27 mouse cellular contexts compared by ENCODE assay signal in genomic region chr9:114557086-114557485, GRCm38 (mm10). TPM values are rescaled to one million over a fixed set of nuclear protein-coding genes. Genes with fewer than 3 reads are reported as not detected.
A peak's percentile ranks its signal among the peaks of the same experiment; 100 is the strongest.
DNase-seq lines count a peak whose midpoint lies in the region; ATAC-seq and TF ChIP-seq lines count a peak whose summit lies in the region.
"Had no signal": no experiment of that assay in that cellular context is flagged by ENCODE, and none has a peak within 500 bp of the region (broad histone marks: within the 10 kb centered on the region; RNA-seq: fewer than 3 reads in every experiment).

No protein-coding gene starts in this region.

- peak overlapping the region; percentile 5; the same call in 1 of the 2 replicates for H3K4me2 ChIP-seq in limb, embryonic 11.5 days (ENCODE audit: low read depth, severe bottlenecking)
- H3K4me2 ChIP-seq in liver, postnatal 0 days (ENCODE audit: low read depth, low read length), result peak overlapping the region; percentile 58; the same call in 1 of the 2 replicates
- H3K4me2 ChIP-seq in midbrain, embryonic 16.5 days (ENCODE audit: low read length), result no peak overlapping the region
- H3K4me2 ChIP-seq in forebrain, embryonic 11.5 days (ENCODE audit: low read depth, low read length, severe bottlenecking), result no peak overlapping the region
- H3K4me2 ChIP-seq: embryonic facial prominence, embryonic 13.5 days; kidney, embryonic 15.5 days; lung, embryonic 15.5 days; neural tube, embryonic 12.5 days had no signal

- no peaks in the 10 kb centered on the region for H3K9me3 ChIP-seq in ES-Bruce4 (replicated peaks; ENCODE audit: control insufficient read depth, insufficient read depth, low read length, poor library complexity, severe bottlenecking)
- H3K9me3 ChIP-seq in limb, embryonic 11.5 days (ENCODE audit: control insufficient read depth, low read length), result no peaks in the 10 kb centered on the region
- H3K9me3 ChIP-seq in liver, postnatal 0 days (ENCODE audit: low read length), result no peaks in the 10 kb centered on the region
- H3K9me3 ChIP-seq in midbrain, embryonic 16.5 days (replicated peaks; ENCODE audit: control insufficient read depth, low read length, poor library complexity, severe bottlenecking), result no peaks in the 10 kb centered on the region
- no peaks in the 10 kb centered on the region for H3K9me3 ChIP-seq in forebrain, embryonic 11.5 days (ENCODE audit: control insufficient read depth, low read length)
- H3K9me3 ChIP-seq: embryonic facial prominence, embryonic 13.5 days; kidney, embryonic 15.5 days; lung, embryonic 15.5 days; midbrain, embryonic 10.5 days; neural tube, embryonic 12.5 days had no signal

- H3K27ac ChIP-seq in ES-Bruce4 (ENCODE audit: insufficient read depth, low read length), result peak overlapping the region; percentile 95
- no peak overlapping the region for H3K27ac ChIP-seq in limb, embryonic 11.5 days (replicated peaks; ENCODE audit: low read depth, low read length)
- 0 out of 2 replicates have a peak overlapping the region, but pooled peaks have one; percentile 34 for H3K27ac ChIP-seq in liver, postnatal 0 days (ENCODE audit: low read depth)
- H3K27ac ChIP-seq in midbrain, embryonic 16.5 days (ENCODE audit: low read length), result no peak overlapping the region
- H3K27ac ChIP-seq in forebrain, embryonic 11.5 days (ENCODE audit: low read depth, low read length), result no peak overlapping the region
- H3K27ac ChIP-seq: embryonic facial prominence, embryonic 13.5 days; gastrocnemius, adult 2 months; kidney, embryonic 15.5 days; macrophage; neural tube, embryonic 12.5 days had no signal

- no peak for TF ChIP-seq POLR2A in ES-Bruce4 (IDR thresholded peaks at IDR 0.05; ENCODE audit: insufficient read depth, low read length)

- no peak for ATAC-seq in limb, embryonic 11.5 days (ENCODE audit: insufficient number of reproducible peaks, low FRiP score, low TSS enrichment, low read depth)
- ATAC-seq in liver, postnatal 0 days, result no peak
- no peak for ATAC-seq in midbrain, embryonic 16.5 days
- ATAC-seq in forebrain, embryonic 11.5 days (replicated peaks; ENCODE audit: low FRiP score), result no peak
- ATAC-seq: forebrain, postnatal 0 days; hindbrain, embryonic 16.5 days; Patski had no signal

- H3K9ac ChIP-seq in ES-Bruce4 (ENCODE audit: low read depth, poor library complexity, severe bottlenecking), result peak overlapping the region; percentile 6
- no peak overlapping the region for H3K9ac ChIP-seq in limb, embryonic 11.5 days (ENCODE audit: low read length)
- no peak overlapping the region for H3K9ac ChIP-seq in liver, postnatal 0 days (replicated peaks)
- no peak overlapping the region for H3K9ac ChIP-seq in midbrain, embryonic 16.5 days (ENCODE audit: low read depth, low read length)
- no peak overlapping the region for H3K9ac ChIP-seq in forebrain, embryonic 11.5 days (ENCODE audit: low read length)
- H3K9ac ChIP-seq: embryonic facial prominence, embryonic 13.5 days; forebrain, postnatal 0 days; kidney, embryonic 15.5 days; lung, embryonic 15.5 days; neural tube, embryonic 12.5 days had no signal

- peak overlapping the region; percentile 73 for H3K4me3 ChIP-seq in ES-Bruce4 (ENCODE audit: low read depth, low read length)
- no peak overlapping the region for H3K4me3 ChIP-seq in limb, embryonic 11.5 days (ENCODE audit: low read depth, low read length)
- H3K4me3 ChIP-seq in liver, postnatal 0 days (ENCODE audit: low read depth, low read length), result no peak overlapping the region
- no peak overlapping the region for H3K4me3 ChIP-seq in midbrain, embryonic 16.5 days (ENCODE audit: low read depth, low read length)
- H3K4me3 ChIP-seq in forebrain, embryonic 11.5 days (ENCODE audit: low read depth, low read length), result no peak overlapping the region
- H3K4me3 ChIP-seq: embryonic facial prominence, embryonic 13.5 days; gastrocnemius, adult 2 months; kidney, embryonic 15.5 days; lung, embryonic 15.5 days; neural tube, embryonic 12.5 days had no signal

- peaks cover 6% of the 10 kb centered on the region for H3K4me1 ChIP-seq in ES-Bruce4 (ENCODE audit: control insufficient read depth, insufficient read depth, low read length)
- H3K4me1 ChIP-seq in limb, embryonic 11.5 days (ENCODE audit: control insufficient read depth, insufficient read depth, low read length), result peaks cover 31% of the 10 kb centered on the region
- 0 out of 2 replicates have a peak, but pooled peaks cover 7% of the 10 kb centered on the region for H3K4me1 ChIP-seq in liver, postnatal 0 days (ENCODE audit: insufficient read depth)
- H3K4me1 ChIP-seq in midbrain, embryonic 16.5 days (ENCODE audit: control insufficient read depth, insufficient read depth, low read length), result peaks cover 8% of the 10 kb centered on the region
- peaks cover 12% of the 10 kb centered on the region for H3K4me1 ChIP-seq in forebrain, embryonic 11.5 days (replicated peaks; ENCODE audit: control insufficient read depth, insufficient read depth, low read length)

- TF ChIP-seq CTCF in ES-Bruce4 (IDR thresholded peaks at IDR 0.05; ENCODE audit: low read depth, low read length), result no peak
- TF ChIP-seq CTCF in liver, postnatal 0 days (IDR thresholded peaks at IDR 0.05; ENCODE audit: low read depth), result no peak

- H3K27me3 ChIP-seq in ES-Bruce4 (ENCODE audit: control insufficient read depth, insufficient read depth, low read length, poor library complexity, severe bottlenecking), result no peaks in the 10 kb centered on the region
- H3K27me3 ChIP-seq in limb, embryonic 11.5 days (ENCODE audit: control insufficient read depth, insufficient read depth, low read length), result no peaks in the 10 kb centered on the region
- peaks cover 26% of the 10 kb centered on the region for H3K27me3 ChIP-seq in liver, postnatal 0 days (ENCODE audit: insufficient read depth, low read length)
- peaks cover 25% of the 10 kb centered on the region for H3K27me3 ChIP-seq in midbrain, embryonic 16.5 days (ENCODE audit: control insufficient read depth, insufficient read depth, low read depth, low read length)
- H3K27me3 ChIP-seq in forebrain, embryonic 11.5 days (ENCODE audit: control insufficient read depth, insufficient read depth, low read length), result peaks cover 2% of the 10 kb centered on the region
- H3K27me3 ChIP-seq: Patski had no signal

- peak; percentile 84 for DNase-seq in ZHBTc4 (ENCODE audit: low read depth, low spot score)
- DNase-seq in limb, embryonic 11.5 days (ENCODE audit: low spot score), result no peak
- DNase-seq in liver, postnatal 0 days, result no peak
- DNase-seq in kidney, adult 9 months, result no peak
- no peak for DNase-seq in kidney, adult 11 months
- no peak for DNase-seq in forebrain, embryonic 11.5 days (ENCODE audit: low spot score)
- DNase-seq: adrenal gland, postnatal 14 days; B cell, adult 2 months; cerebellum, postnatal 10 days; forebrain, postnatal 0 days; gastrocnemius, adult 2 months; heart, postnatal 4 days; kidney, postnatal 4 days; spleen, adult 18-20 months had no signal

- H3K36me3 ChIP-seq in ES-Bruce4 (ENCODE audit: control insufficient read depth, insufficient read depth, low read length, poor library complexity, severe bottlenecking), result peaks cover 37% of the 10 kb centered on the region
- no peaks in the 10 kb centered on the region for H3K36me3 ChIP-seq in limb, embryonic 11.5 days (ENCODE audit: control insufficient read depth, insufficient read depth, low read length)
- H3K36me3 ChIP-seq in liver, postnatal 0 days (replicated peaks; ENCODE audit: insufficient read depth, low read length), result no peaks in the 10 kb centered on the region
- H3K36me3 ChIP-seq in midbrain, embryonic 16.5 days (ENCODE audit: control insufficient read depth, insufficient read depth, low read length), result no peaks in the 10 kb centered on the region
- H3K36me3 ChIP-seq in forebrain, embryonic 11.5 days (ENCODE audit: control insufficient read depth, insufficient read depth, low read length), result no peaks in the 10 kb centered on the region
- H3K36me3 ChIP-seq: embryonic facial prominence, embryonic 13.5 days; kidney, embryonic 15.5 days; lung, embryonic 15.5 days; neural tube, embryonic 12.5 days had no signal

- TF ChIP-seq EP300 in ES-Bruce4 (IDR thresholded peaks at IDR 0.05; ENCODE audit: insufficient read depth, low read depth, low read length), result 0 out of 2 replicates have a peak, but pooled peaks have one; percentile 42
- TF ChIP-seq EP300 in liver, postnatal 0 days (IDR thresholded peaks at IDR 0.05; ENCODE audit: low read depth), result no peak

- WGBS in limb, embryonic 11.5 days, result 9% methylated on average over 7 of the region's 7 CpGs
- 29% methylated on average over 7 of the region's 7 CpGs for WGBS in liver, postnatal 0 days (ENCODE audit: insufficient replicate concordance)
- WGBS in midbrain, embryonic 16.5 days, result 23% methylated on average over 7 of the region's 7 CpGs
- 18% methylated on average over 7 of the region's 7 CpGs for WGBS in forebrain, embryonic 11.5 days

RNA-seq across cellular contexts. Expression of gene Trim71, which starts 7.1 kb away (rescaled TPM):
- polyA plus RNA-seq in ES-Bruce4 (2011; ENCODE audit: insufficient read depth, insufficient read length, low read depth, missing spikeins), result 120 and 122 TPM in 2 replicates
- polyA plus RNA-seq in limb, embryonic 11.5 days (2014; fragmentation: Nextera tagmentation; extraction: Ambion mirVana), result 3.7 and 4.0 TPM in 2 replicates
- 0.05 and 0.06 TPM in 2 replicates for polyA plus RNA-seq in liver, postnatal 0 days (2015; fragmentation: Nextera tagmentation; extraction: Ambion mirVana)
- 0.15 and 0.17 TPM in 2 replicates for polyA plus RNA-seq in midbrain, embryonic 16.5 days (2015; fragmentation: Nextera tagmentation; extraction: Ambion mirVana)
- polyA plus RNA-seq in forebrain, embryonic 11.5 days (2014; fragmentation: Nextera tagmentation; extraction: Ambion mirVana), result 1.5 and 1.6 TPM in 2 replicates
- polyA plus RNA-seq: heart, embryonic 14.5 days; macrophage; Patski had no signal

RNA-seq across cellular contexts. Expression of gene C130032M10Rik, which starts 41.6 kb away (rescaled TPM):
- polyA plus RNA-seq in ES-Bruce4 (2011; ENCODE audit: insufficient read depth, insufficient read length, low read depth, missing spikeins), result not detected in 2 replicates
- polyA plus RNA-seq in limb, embryonic 11.5 days (2014; fragmentation: Nextera tagmentation; extraction: Ambion mirVana), result 0.37 and 0.67 TPM in 2 replicates
- polyA plus RNA-seq in liver, postnatal 0 days (2015; fragmentation: Nextera tagmentation; extraction: Ambion mirVana), result not detected in 2 replicates
- polyA plus RNA-seq in midbrain, embryonic 16.5 days (2015; fragmentation: Nextera tagmentation; extraction: Ambion mirVana), result not detected in 2 replicates
- polyA plus RNA-seq in forebrain, embryonic 11.5 days (2014; fragmentation: Nextera tagmentation; extraction: Ambion mirVana), result not detected in 2 replicates
- polyA plus RNA-seq: brain, embryonic 14.5 days; forebrain, postnatal 0 days; hindbrain, embryonic 16.5 days; lung, embryonic 15.5 days; macrophage; Patski; stomach, embryonic 14.5 days had no signal

RNA-seq across cellular contexts. Expression of gene Ccr4, which starts 52.4 kb away (rescaled TPM):
- polyA plus RNA-seq in ES-Bruce4 (2011; ENCODE audit: insufficient read depth, insufficient read length, low read depth, missing spikeins), result 0.57 and 1.4 TPM in 2 replicates
- 0.07 and 0.08 TPM in 2 replicates for polyA plus RNA-seq in limb, embryonic 11.5 days (2014; fragmentation: Nextera tagmentation; extraction: Ambion mirVana)
- not detected in 2 replicates for polyA plus RNA-seq in liver, postnatal 0 days (2015; fragmentation: Nextera tagmentation; extraction: Ambion mirVana)
- polyA plus RNA-seq in midbrain, embryonic 16.5 days (2015; fragmentation: Nextera tagmentation; extraction: Ambion mirVana), result not detected in 2 replicates
- polyA plus RNA-seq in forebrain, embryonic 11.5 days (2014; fragmentation: Nextera tagmentation; extraction: Ambion mirVana), result not detected in 2 replicates
- polyA plus RNA-seq: brain, embryonic 14.5 days; forebrain, postnatal 0 days; heart, embryonic 14.5 days; hindbrain, embryonic 16.5 days; macrophage; midbrain, embryonic 10.5 days; neural tube, embryonic 12.5 days; Patski; stomach, embryonic 14.5 days had no signal

Comparison
In these comparisons a context has a peak if more than half of its experiments do, and no peak if none do; other contexts are left out.
1. H3K27ac ChIP-seq: peak in ES-Bruce4 (single experiment) and liver, postnatal 0 days (single experiment); none in limb, embryonic 11.5 days (single experiment), midbrain, embryonic 16.5 days (single experiment) and forebrain, embryonic 11.5 days (single experiment).
2. H3K4me2 ChIP-seq: peak in limb, embryonic 11.5 days (single experiment) and liver, postnatal 0 days (single experiment); none in midbrain, embryonic 16.5 days (single experiment) and forebrain, embryonic 11.5 days (single experiment).
3. RNA of gene Trim71, which starts 7.1 kb away (polyA plus RNA-seq): 120 to 122 TPM in ES-Bruce4; 3.7 to 4.0 TPM in limb, embryonic 11.5 days, 1.5 to 1.6 TPM in forebrain, embryonic 11.5 days, 0.15 to 0.17 TPM in midbrain, embryonic 16.5 days and 0.05 to 0.06 TPM in liver, postnatal 0 days; every median in the first group is over 10 times any median in the second.